Mouse (Mus musculus) MEL (cell line): ENCODE measurements at regions not wholly inside any gene's neighbourhood (a gene's known extent, or its start where the extent isn't known, plus 50 kb on each side); places are given as distances from the start of the nearest gene placed in this dataset.

ENCODE experiments used
- DNase-seq: peaks from one replicate; pipeline ENCODE4 v3.0.0; 2011; ENCODE audit warnings: low read depth, low spot score
- H3K27ac ChIP-seq: 2 replicates; pipeline ENCODE4 v1.5.1; 2012; ENCODE audit warnings: low read depth, mild to moderate bottlenecking, control low read depth, low read length, moderate library complexity; ENCODE audit not compliant: control insufficient read depth
- H3K27me3 ChIP-seq, 2 experiments: fragments of 150-350 bp in 1 of 2; sonication (generic) in 1 of 2; 2 replicates each; pipeline ENCODE4 v1.6.1; 2012; ENCODE audit warnings: low read length in 2 of 2, mild to moderate bottlenecking in 2 of 2, improper control_type of control experiment in 1 of 2, moderate library complexity in 1 of 2; ENCODE audit not compliant: insufficient read depth in 2 of 2, control insufficient read depth in 1 of 2
- H3K36me3 ChIP-seq, 2 experiments: 2 replicates each; pipeline ENCODE4 v1.6.1; 2012 to 2014; ENCODE audit warnings: low read length in 2 of 2, improper control_type of control experiment in 1 of 2, inconsistent platforms in 1 of 2, mild to moderate bottlenecking in 1 of 2; ENCODE audit not compliant: insufficient read depth in 2 of 2, control insufficient read depth in 1 of 2
- H3K4me1 ChIP-seq, 2 experiments: fragments of 150-350 bp in 1 of 2; sonication (generic) in 1 of 2; 2 replicates each; pipeline ENCODE4 v1.6.1; 2012; ENCODE audit warnings: low read length in 2 of 2, improper control_type of control experiment in 1 of 2, mild to moderate bottlenecking in 1 of 2; ENCODE audit not compliant: insufficient read depth in 2 of 2, control insufficient read depth in 1 of 2
- H3K4me3 ChIP-seq, 2 experiments: fragments of 150-350 bp in 1 of 2; sonication (generic) in 1 of 2; 2 replicates each; pipeline ENCODE4 v1.5.1; 2012; ENCODE audit warnings: low read depth in 2 of 2, low read length in 2 of 2, mild to moderate bottlenecking in 2 of 2, moderate library complexity in 2 of 2, control low read depth in 1 of 2, improper control_type of control experiment in 1 of 2; ENCODE audit not compliant: control insufficient read depth in 1 of 2, insufficient read depth in 1 of 2
- H3K79me2 ChIP-seq: 2 replicates; pipeline ENCODE4 v1.6.1; 2012; ENCODE audit warnings: mild to moderate bottlenecking, low read length, moderate library complexity; ENCODE audit not compliant: control insufficient read depth, poor library complexity, insufficient read depth
- H3K9ac ChIP-seq: 2 replicates; pipeline ENCODE4 v1.6.1; 2012; ENCODE audit warnings: low read depth, mild to moderate bottlenecking, control low read depth, low read length, moderate library complexity; ENCODE audit not compliant: control insufficient read depth, poor library complexity, severe bottlenecking
- H3K9me3 ChIP-seq: fragments of 150-350 bp; sonication (generic); replicated peaks from 2 replicates; pipeline ENCODE4 v1.6.1; 2012; ENCODE audit warnings: mild to moderate bottlenecking, low read length, improper control_type of control experiment, moderate library complexity; ENCODE audit not compliant: insufficient read depth
- BHLHE40 ChIP-seq: IDR thresholded peaks from 2 replicates; pipeline ENCODE4 v1.6.1; 2012; ENCODE audit warnings: low read depth, mild to moderate bottlenecking, inconsistent platforms, low read length, improper control_type of control experiment, borderline replicate concordance
- CTCF ChIP-seq, 3 experiments: IDR thresholded peaks in 2 of 3; conservative IDR thresholded peaks in 1 of 3; 2 replicates each; pipeline ENCODE4 v1.5.1; 2011 to 2012; ENCODE audit warnings: low read length in 3 of 3, low read depth in 2 of 3, mild to moderate bottlenecking in 2 of 3, improper control_type of control experiment in 1 of 3, inconsistent platforms in 1 of 3, mixed read lengths in 1 of 3, moderate library complexity in 1 of 3; ENCODE audit not compliant: control insufficient read depth in 1 of 3, insufficient read depth in 1 of 3, poor library complexity in 1 of 3, severe bottlenecking in 1 of 3
- GABPA ChIP-seq: IDR thresholded peaks from 2 replicates; pipeline ENCODE4 v1.6.1; 2012; ENCODE audit warnings: low read depth, mild to moderate bottlenecking, inconsistent platforms, low read length, improper control_type of control experiment, moderate library complexity
- GATA1 ChIP-seq: IDR thresholded peaks from 2 replicates; pipeline ENCODE4 v1.6.1; 2011; ENCODE audit warnings: low read depth, low read length, improper control_type of control experiment
- HCFC1 ChIP-seq: IDR thresholded peaks from 2 replicates; pipeline ENCODE4 v1.6.1; 2012; ENCODE audit warnings: low read depth, mild to moderate bottlenecking, inconsistent platforms, low read length, improper control_type of control experiment, moderate library complexity
- JUND ChIP-seq: IDR thresholded peaks from 2 replicates; pipeline ENCODE4 v1.6.1; 2011; ENCODE audit warnings: low read depth, mild to moderate bottlenecking, improper control_type of control experiment, low read length
- MAX ChIP-seq: IDR thresholded peaks from 2 replicates; pipeline ENCODE4 v1.6.1; 2011; ENCODE audit warnings: low read length, improper control_type of control experiment
- MXI1 ChIP-seq: IDR thresholded peaks from 2 replicates; pipeline ENCODE4 v1.6.1; 2011; ENCODE audit warnings: mild to moderate bottlenecking, low read depth, low read length, improper control_type of control experiment
- MYC ChIP-seq: IDR thresholded peaks from 2 replicates; pipeline ENCODE4 v1.6.1; 2011; ENCODE audit warnings: low read depth, mild to moderate bottlenecking, low read length, improper control_type of control experiment, moderate library complexity
- NRF1 ChIP-seq: IDR thresholded peaks from 2 replicates; pipeline ENCODE4 v1.6.1; 2014; ENCODE audit warnings: low read depth, mild to moderate bottlenecking, inconsistent platforms, low read length, improper control_type of control experiment, moderate library complexity; ENCODE audit not compliant: poor library complexity, insufficient read depth, severe bottlenecking
- RCOR1 ChIP-seq: IDR thresholded peaks from 2 replicates; pipeline ENCODE4 v1.6.1; 2012; ENCODE audit warnings: low read depth, mild to moderate bottlenecking, inconsistent platforms, low read length, improper control_type of control experiment
- SMC3 ChIP-seq: IDR thresholded peaks from 2 replicates; pipeline ENCODE4 v1.6.1; 2011; ENCODE audit warnings: low read depth, low read length, improper control_type of control experiment
- TAL1 ChIP-seq: IDR thresholded peaks from 2 replicates; pipeline ENCODE4 v1.6.1; 2012; ENCODE audit warnings: mild to moderate bottlenecking, inconsistent platforms, low read length, moderate library complexity, mixed read lengths
- UBTF ChIP-seq: IDR thresholded peaks from 2 replicates; pipeline ENCODE4 v1.6.1; 2012; ENCODE audit warnings: low read depth, mild to moderate bottlenecking, inconsistent platforms, low read length, improper control_type of control experiment, moderate library complexity, borderline replicate concordance; ENCODE audit not compliant: insufficient read depth
- USF1 ChIP-seq: IDR thresholded peaks from 2 replicates; pipeline ENCODE4 v1.6.1; 2014; ENCODE audit warnings: low read depth, mild to moderate bottlenecking, inconsistent platforms, low read length, improper control_type of control experiment, moderate library complexity
- USF2 ChIP-seq, 2 experiments: IDR thresholded peaks; 2 replicates each; pipeline ENCODE4 v1.6.1; 2011 to 2012; ENCODE audit warnings: improper control_type of control experiment in 2 of 2, low read length in 2 of 2, borderline replicate concordance in 1 of 2, inconsistent platforms in 1 of 2, low read depth in 1 of 2, mild to moderate bottlenecking in 1 of 2; ENCODE audit not compliant: insufficient read depth in 1 of 2
- ZNF384 ChIP-seq: IDR thresholded peaks from 2 replicates; pipeline ENCODE4 v1.6.1; 2012; ENCODE audit warnings: low read depth, mild to moderate bottlenecking, inconsistent platforms, low read length, improper control_type of control experiment

DNA sequence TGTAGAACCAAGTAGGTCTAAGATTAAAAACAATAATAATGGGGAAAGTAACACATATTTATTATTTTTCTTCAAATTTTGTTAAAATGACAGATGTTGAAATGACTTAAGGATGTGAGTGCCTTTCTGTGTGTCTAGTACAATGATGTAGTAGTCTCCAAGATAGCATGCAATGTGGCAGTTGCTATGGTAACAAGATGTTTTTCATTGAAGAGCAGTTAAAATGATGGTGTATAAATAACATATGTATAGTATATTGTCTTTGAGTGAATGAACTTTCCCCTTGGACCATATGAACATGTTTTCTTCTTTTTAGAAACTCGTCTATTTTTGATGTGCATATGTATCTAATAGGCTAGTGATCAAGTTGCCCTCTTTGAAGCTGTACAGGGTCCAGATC lies 1044.6 kb downstream of the Ttll7 start:
- Histone ChIP-seq H3K9me3 (no peaks in the 10 kb centered on the region), H3K4me1 (no peaks in the 10 kb centered on the region), H3K79me2 (no peaks in the 10 kb centered on the region), H3K27ac (no peak overlapping the region), H3K4me3 (no peak overlapping the region), H3K9ac (no peak overlapping the region), H3K36me3 (no peaks in the 10 kb centered on the region), H3K27me3 (no peaks in the 10 kb centered on the region)
- TF ChIP-seq USF1 (no peak), GABPA (no peak), MAX (no peak), BHLHE40 (no peak)
- no peak for DNase-seq

- Histone ChIP-seq H3K27me3 (no peaks in the 10 kb centered on the region), H3K4me3 (no peak overlapping the region), H3K79me2 (no peaks in the 10 kb centered on the region), H3K36me3 (no peaks in the 10 kb centered on the region), H3K4me1 (no peaks in the 10 kb centered on the region), H3K9me3 (no peaks in the 10 kb centered on the region; the same call in 1 of the 2 replicates), H3K27ac (no peak overlapping the region), H3K9ac (no peak overlapping the region)
- TF ChIP-seq SMC3 (no peak), UBTF (no peak), BHLHE40 (no peak), ZNF384 (no peak), USF2 (IDR thresholded peaks at IDR 0.05; ENCODE audit: borderline replicate concordance in 1 of 2, insufficient read depth in 1 of 2, low read depth in 1 of 2, low read length in 2 of 2) (no peak), NRF1 (no peak), HCFC1 (no peak), MXI1 (no peak), CTCF (IDR thresholded peaks at IDR 0.05 in 2 of 3, conservative IDR thresholded peaks at IDR 0.05 in 1 of 3; ENCODE audit: control insufficient read depth in 1 of 3, insufficient read depth in 1 of 3, low read depth in 2 of 3, low read length in 3 of 3, poor library complexity in 1 of 3, severe bottlenecking in 1 of 3) (no peak), TAL1 (no peak), JUND (no peak), GABPA (no peak), USF1 (no peak), MYC (no peak), RCOR1 (no peak), GATA1 (no peak)
- DNase-seq: no peak
Measured at GRCm38 (mm10) chr3:147891682-147892081, 1039.5 kb downstream of the Ttll7 start.
